Mouse (Mus musculus) forebrain, embryonic 10.5 days (tissue): ENCODE results near the gene Itgb3bp. TPM values are rescaled to one million over a fixed set of nuclear protein-coding genes. Genes with fewer than 3 reads are reported as not detected.
A peak's percentile ranks its signal among the peaks of the same experiment; 100 is the strongest.

Experiments used
- DNase-seq: peaks from one replicate; pipeline ENCODE4 v3.0.0-alpha.2; 2017; ENCODE audit warnings: low spot score; ENCODE audit errors: extremely low spot score
- H3K27ac ChIP-seq: fragments of 300-500 bp; sonication (generic); 2 replicates; pipeline ENCODE4 v1.5.1; 2016; ENCODE audit warnings: mild to moderate bottlenecking
- H3K27me3 ChIP-seq: fragments of 300-500 bp; sonication (generic); 2 replicates; pipeline ENCODE4 v1.6.1; 2016; ENCODE audit warnings: mild to moderate bottlenecking; ENCODE audit not compliant: poor library complexity, severe bottlenecking
- H3K36me3 ChIP-seq: fragments of 300-500 bp; sonication (generic); replicated peaks from 2 replicates; pipeline ENCODE4 v1.6.1; 2016; ENCODE audit warnings: mild to moderate bottlenecking, moderate library complexity
- H3K4me1 ChIP-seq: fragments of 300-500 bp; sonication (generic); 2 replicates; pipeline ENCODE4 v1.6.1; 2016
- H3K4me3 ChIP-seq: fragments of 300-500 bp; sonication (generic); 2 replicates; pipeline ENCODE4 v1.5.1; 2016; ENCODE audit warnings: mild to moderate bottlenecking, moderate library complexity
- H3K9me3 ChIP-seq: fragments of 300-500 bp; sonication (generic); 2 replicates; pipeline ENCODE4 v1.6.1; 2016; ENCODE audit warnings: mild to moderate bottlenecking, moderate library complexity
- WGBS: fragments of 180-500 bp; shearing (Covaris S2); methylation state at CpG from one replicate; pipeline ENCODE4 v1.1.7; 2016; 5-methylcytosine and 5-hydroxymethylcytosine counted together
- polyA plus RNA-seq: library from polyadenylated mRNA; unstranded; fragments of >200 nt; fragmentation: Nextera tagmentation; extraction: Ambion mirVana; gene quantifications from 2 replicates; pipeline ENCODE4 v1.2.1, GENCODE M21; 2016

The Itgb3bp gene
- polyA plus RNA-seq, 1 experiment from 2014 or later: 58.2 TPM

DNA sequence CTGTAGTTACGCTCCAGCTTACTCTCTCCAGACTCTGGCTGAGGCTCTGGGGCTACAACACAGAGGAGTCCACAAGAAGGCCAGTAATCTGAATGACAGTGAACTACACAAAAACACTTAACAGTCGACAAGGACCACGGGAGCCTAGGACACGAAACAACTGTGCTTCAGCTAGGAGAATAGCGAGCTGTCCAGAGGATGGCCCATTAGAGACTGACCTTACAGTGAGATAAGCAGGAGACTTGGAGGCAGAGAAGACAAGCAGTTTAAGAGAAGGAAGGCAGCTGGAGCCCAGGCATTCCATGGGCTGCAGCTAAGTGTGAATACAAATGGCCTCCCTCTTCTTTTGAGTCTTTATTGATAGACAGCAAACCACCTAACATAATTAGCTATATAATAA lies 159.1 kb downstream of the Itgb3bp start:
- no peak for DNase-seq
- no peaks in the 10 kb centered on the region for H3K36me3 ChIP-seq
- no peaks in the 10 kb centered on the region for H3K9me3 ChIP-seq
- no peaks in the 10 kb centered on the region for H3K4me1 ChIP-seq
- H3K4me3 ChIP-seq: no peak overlapping the region
- no peak overlapping the region for H3K27ac ChIP-seq
- WGBS: 91% methylated on average over 5 of the region's 5 CpGs
- H3K27me3 ChIP-seq: no peaks in the 10 kb centered on the region

DNA sequence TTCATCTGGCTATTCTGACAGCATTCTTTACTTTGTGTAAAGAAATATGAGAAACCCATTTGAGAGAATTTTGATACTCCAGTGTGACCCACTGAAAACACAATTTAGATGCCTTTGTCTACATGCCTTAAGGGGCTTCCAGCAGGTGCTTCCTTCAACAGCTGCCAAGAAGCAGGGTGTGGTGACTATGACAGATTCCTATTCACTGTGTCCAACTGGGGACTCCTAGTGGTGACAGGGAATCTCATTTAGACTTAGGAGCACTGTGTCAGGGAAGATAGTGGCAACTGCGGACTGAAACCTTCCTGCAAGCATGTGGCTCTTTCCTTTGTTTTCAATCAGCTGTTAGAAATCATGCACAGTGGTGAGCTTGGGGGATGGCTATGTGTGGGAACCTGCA lies 162.9 kb downstream of the Itgb3bp start:
- 52% methylated on average over 1 of the region's 1 CpGs for WGBS
- no peaks in the 10 kb centered on the region for H3K36me3 ChIP-seq
- no peaks in the 10 kb centered on the region for H3K27me3 ChIP-seq
- H3K9me3 ChIP-seq: no peaks in the 10 kb centered on the region
- no peak overlapping the region for H3K27ac ChIP-seq
- no peaks in the 10 kb centered on the region for H3K4me1 ChIP-seq
- no peak overlapping the region for H3K4me3 ChIP-seq
- no peak for DNase-seq

DNA sequence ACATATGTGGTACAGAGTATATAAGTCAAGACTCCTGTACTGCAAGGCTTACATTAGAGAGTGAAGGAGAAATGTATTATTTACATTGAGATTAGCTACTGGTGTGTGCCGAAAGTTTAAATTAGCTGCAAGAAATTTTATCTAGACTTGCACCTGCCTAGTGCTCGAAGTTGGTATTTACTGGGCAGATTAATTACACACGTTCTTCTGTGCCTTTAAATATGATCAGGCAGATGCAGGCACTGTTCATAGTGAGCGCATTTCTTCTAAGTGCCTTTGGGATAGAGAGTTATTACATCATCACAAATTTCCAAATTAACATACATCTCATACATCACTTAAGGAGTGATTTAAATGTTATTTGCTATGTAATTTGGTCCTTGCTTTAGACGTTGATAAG lies 163.3 kb downstream of the Itgb3bp start:
- H3K4me3 ChIP-seq: no peak overlapping the region
- no peaks in the 10 kb centered on the region for H3K9me3 ChIP-seq
- H3K4me1 ChIP-seq: no peaks in the 10 kb centered on the region
- H3K27me3 ChIP-seq: no peaks in the 10 kb centered on the region
- no peak for DNase-seq
- no peak overlapping the region for H3K27ac ChIP-seq
- no peaks in the 10 kb centered on the region for H3K36me3 ChIP-seq
- WGBS: 88% methylated on average over 5 of the region's 5 CpGs

DNA sequence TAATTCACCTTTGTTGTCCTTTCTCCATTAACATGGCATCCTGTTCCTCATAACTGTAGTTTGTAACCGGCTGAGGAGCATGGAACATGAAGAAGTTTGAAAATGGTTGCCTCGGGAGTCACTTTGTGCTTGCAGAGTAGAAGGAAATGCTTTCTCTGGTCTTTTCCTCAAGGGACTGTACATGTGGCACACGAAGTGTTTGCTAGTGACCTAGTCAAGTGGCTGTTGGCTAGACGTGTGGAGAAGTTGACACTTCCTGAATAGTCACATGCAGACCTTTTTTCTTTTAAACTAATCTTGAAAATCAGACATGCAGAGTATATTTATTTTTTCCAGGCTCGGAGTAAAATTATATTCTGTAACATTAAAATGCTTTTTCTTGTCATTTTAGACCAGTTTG lies 177.2 kb downstream of the Itgb3bp start:
- H3K27me3 ChIP-seq: no peaks in the 10 kb centered on the region
- H3K4me3 ChIP-seq: no peak overlapping the region
- WGBS: 93% methylated on average over 5 of the region's 5 CpGs
- no peaks in the 10 kb centered on the region for H3K9me3 ChIP-seq
- H3K36me3 ChIP-seq: peaks cover 13% of the 10 kb centered on the region
- no peaks in the 10 kb centered on the region for H3K4me1 ChIP-seq
- no peak for DNase-seq
- H3K27ac ChIP-seq: no peak overlapping the region

DNA sequence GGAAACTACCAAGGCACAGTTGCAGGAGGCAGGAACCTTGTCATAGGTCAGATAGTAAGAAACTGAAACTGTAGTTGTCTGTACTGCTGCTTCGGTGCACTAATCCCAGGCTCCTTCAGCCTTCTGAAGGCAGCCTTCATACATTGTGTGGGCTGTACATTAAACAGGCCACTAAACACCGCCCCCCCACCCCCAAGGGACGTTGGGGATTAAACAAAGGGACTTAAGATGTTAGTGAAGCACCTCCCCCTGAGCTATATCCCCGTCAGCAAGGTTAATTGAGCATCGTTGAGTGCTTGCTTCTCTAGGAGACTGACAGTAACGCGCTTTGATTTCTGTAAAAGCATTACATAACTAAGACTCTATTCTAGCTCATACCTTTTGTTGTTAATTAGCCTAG lies 189.8 kb downstream of the Itgb3bp start:
- Histone ChIP-seq H3K4me1 (peaks cover 9% of the 10 kb centered on the region), H3K4me3 (no peak overlapping the region), H3K36me3 (peaks cover 7% of the 10 kb centered on the region), H3K9me3 (no peaks in the 10 kb centered on the region), H3K27me3 (no peaks in the 10 kb centered on the region), H3K27ac (no peak overlapping the region; the same call in 1 of the 2 replicates)
- DNase-seq: no peak
- 42% methylated on average over 7 of the region's 7 CpGs for WGBS

DNA sequence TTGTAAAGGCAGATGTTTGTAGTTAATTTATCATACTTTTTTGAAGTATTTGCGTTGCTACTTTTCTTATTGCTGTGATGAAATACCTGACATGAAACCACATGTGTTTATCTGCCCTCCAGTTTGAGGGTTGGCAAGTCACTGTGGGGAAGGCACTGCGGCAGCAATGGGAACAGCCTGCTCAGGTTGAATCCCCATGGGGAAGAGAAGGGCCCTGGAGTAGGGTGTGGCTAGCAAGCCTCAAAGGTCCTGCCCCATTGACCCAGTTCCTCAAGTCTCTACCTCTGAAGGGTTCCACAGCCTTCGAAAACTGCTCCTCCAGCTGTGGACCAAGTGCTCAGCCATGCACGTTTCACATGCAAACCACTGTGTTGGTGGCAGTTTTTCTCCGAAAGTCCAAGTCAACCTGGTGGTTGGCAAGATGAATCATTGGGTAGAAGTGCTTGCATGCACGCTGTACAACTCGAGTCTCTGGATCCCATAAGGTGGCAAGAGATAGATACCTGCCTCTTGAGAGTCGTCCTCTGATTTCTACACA lies 203.6 kb downstream of the Itgb3bp start:
- H3K27ac ChIP-seq: no peak overlapping the region
- DNase-seq: no peak
- no peak overlapping the region for H3K4me3 ChIP-seq
- H3K9me3 ChIP-seq: peaks cover 18% of the 10 kb centered on the region
- no peaks in the 10 kb centered on the region for H3K4me1 ChIP-seq
- no peaks in the 10 kb centered on the region for H3K27me3 ChIP-seq
- 93% methylated on average over 8 of the region's 8 CpGs for WGBS
- peaks cover 57% of the 10 kb centered on the region for H3K36me3 ChIP-seq

DNA sequence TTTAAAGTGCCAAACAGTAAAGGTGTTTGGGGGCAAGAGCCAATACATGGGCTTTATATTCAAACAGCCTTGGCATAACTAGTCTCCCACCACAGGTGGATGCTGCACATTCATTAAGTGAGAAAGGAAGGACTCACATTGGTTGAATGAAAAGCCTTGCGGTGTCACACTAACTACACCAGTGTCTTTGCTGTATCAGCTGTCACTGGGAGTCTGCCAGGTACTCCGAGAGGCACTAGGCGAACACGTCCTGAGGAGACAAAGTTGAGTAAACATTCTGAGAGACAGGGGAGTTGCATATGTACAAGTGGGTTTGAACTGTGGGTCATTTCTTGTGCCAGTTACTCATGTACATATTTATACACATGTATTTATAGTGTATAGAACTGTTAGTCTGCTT lies 205.3 kb downstream of the Itgb3bp start:
- Histone ChIP-seq H3K4me1 (no peaks in the 10 kb centered on the region), H3K4me3 (no peak overlapping the region), H3K36me3 (peaks cover 52% of the 10 kb centered on the region), H3K9me3 (peaks cover 1% of the 10 kb centered on the region; the same call in 1 of the 2 replicates), H3K27ac (no peak overlapping the region), H3K27me3 (no peaks in the 10 kb centered on the region)
- WGBS: 95% methylated on average over 4 of the region's 4 CpGs
- no peak for DNase-seq

DNA sequence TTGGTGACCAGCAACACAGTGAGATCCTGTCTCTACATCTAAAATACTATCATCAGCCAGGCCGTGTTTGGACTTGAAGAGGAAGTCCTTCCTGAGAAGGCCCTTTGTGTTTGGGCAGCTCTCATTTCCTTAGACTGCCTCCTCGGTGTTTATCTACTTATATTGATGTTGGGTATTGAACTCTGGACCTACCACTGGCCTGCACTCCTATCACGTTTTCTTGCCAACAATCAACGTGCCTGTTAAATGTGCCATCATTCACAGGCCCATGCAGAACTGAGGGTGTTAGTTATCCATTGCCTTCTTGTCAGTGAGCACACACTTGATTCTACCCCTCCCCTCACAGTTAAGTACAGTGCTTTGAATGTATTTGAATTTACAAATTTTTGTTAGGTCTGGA lies 211.7 kb downstream of the Itgb3bp start:
- Histone ChIP-seq H3K27me3 (peaks cover 13% of the 10 kb centered on the region), H3K9me3 (no peaks in the 10 kb centered on the region), H3K27ac (no peak overlapping the region)

DNA sequence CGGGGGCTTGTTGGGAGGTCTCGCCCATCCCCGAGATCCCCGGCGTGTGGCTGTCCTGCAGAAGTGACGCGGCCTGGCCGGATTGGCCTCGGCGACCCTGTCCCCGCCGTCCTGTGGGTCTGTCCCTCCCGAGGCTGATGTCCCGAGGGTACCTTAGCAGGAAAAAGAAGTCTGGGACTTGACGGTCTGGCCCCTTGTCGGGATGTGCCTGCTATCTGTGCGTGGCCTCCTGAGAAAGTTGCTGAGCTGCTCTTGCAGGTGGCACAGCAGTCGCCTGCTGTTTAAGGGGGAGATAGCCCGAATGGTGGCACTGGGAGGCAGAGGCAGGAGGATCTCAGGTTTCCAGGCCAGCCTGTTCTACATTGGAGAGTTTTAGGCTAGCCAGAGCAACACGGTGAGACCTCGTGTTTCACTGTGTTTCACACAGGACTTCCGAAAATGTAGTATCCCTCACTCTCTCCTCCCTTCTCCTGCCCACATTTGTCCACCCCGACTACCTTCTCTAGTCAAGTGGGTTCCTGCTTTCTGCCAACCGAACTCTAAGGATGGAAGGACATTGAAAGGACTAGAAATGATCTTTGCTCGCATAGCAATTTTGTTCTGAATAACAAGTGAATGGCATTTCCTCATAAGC lies 213.7 kb downstream of the Itgb3bp start:
- Histone ChIP-seq H3K36me3 (peaks cover 15% of the 10 kb centered on the region), H3K9me3 (no peaks in the 10 kb centered on the region), H3K27ac (peak overlapping the region; percentile 91), H3K27me3 (peaks cover 17% of the 10 kb centered on the region), H3K4me1 (peaks cover 10% of the 10 kb centered on the region), H3K4me3 (peak overlapping the region; percentile 66)
- 30% methylated on average over 25 of the region's 25 CpGs for WGBS
- no peak for DNase-seq

More for the DNA sequence above, 211.7 kb downstream of the Itgb3bp start:
- peaks cover 10% of the 10 kb centered on the region for H3K4me1 ChIP-seq
- no peak for DNase-seq
- H3K4me3 ChIP-seq: no peak overlapping the region
- H3K36me3 ChIP-seq: peaks cover 22% of the 10 kb centered on the region
- WGBS: 79% methylated on average over 4 of the region's 4 CpGs

Other genes with a start within 250 kb of the Itgb3bp start
- gene Alg6, start 214.1 kb downstream of the Itgb3bp start, polyA plus RNA-seq: 20.0 and 20.5 TPM in 2 replicates
- 24.8 and 27.0 TPM in 2 replicates for gene Efcab7, start 100.6 kb downstream of the Itgb3bp start, polyA plus RNA-seq
- 81.5 and 83.5 TPM in 2 replicates for gene Pgm1, start 399 bp downstream of the Itgb3bp start, polyA plus RNA-seq
- 7.0 and 7.1 TPM in 2 replicates for gene Ror1, start 166.0 kb upstream of the Itgb3bp start, polyA plus RNA-seq